Mouse (Mus musculus): Measurements from ENCODE around the gene Uqcrq. TPM values are rescaled to one million over a fixed set of nuclear protein-coding genes. Genes with fewer than 3 reads are reported as not detected.
"Not testable (repeated sequence)": the region's sequence is repeated elsewhere in the genome, so short reads cannot be mapped to it uniquely, and the experiment has no call there.

Gene Uqcrq
- total RNA-seq, 2 experiments from 2014 or later: 404 to 490 TPM

- no peak for DNase-seq (ENCODE audit: low spot score in 2 of 2)
- intact Hi-C loops (cut with DNase I): no loop called here
Measured at GRCm38 (mm10) chr11:53456474-53457371, 26.1 kb upstream of the Uqcrq start, which contains the start of the genes Gm10447 and Shroom1. Gm10447 (minus strand) TSS chr11:53457110. Shroom1 (plus strand) TSS chr11:53457205.

DNA sequence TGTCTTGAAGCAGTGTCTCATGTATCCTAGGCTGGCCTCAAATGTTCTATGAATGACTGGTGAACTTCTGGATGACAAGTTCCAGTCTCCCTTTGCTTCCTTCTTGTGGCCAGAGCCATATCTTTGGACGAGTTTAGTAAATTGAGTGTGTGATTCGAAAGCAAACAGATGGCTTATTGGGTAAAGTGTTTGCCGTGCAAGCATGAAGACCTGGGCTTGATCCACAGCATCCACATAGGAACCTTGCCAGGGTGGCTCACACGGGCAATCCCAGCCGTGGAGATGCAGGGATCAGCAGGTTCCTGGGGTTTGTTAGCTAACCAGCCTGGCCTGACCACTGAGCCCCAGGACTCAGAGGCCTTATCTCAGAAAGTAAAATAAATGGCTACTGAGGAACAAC is 22.4 kb upstream of the Uqcrq start:
- DNase-seq (ENCODE audit: low spot score in 2 of 2): no peak
- intact Hi-C loops (cut with DNase I): no loop called here

GRCm38 (mm10) chr11:53452396-53452795 is 21.8 kb upstream of the Uqcrq start:
- DNase-seq (ENCODE audit: low spot score in 2 of 2): no peak
- intact Hi-C loops (cut with DNase I): no loop called here

GRCm38 (mm10) chr11:53451361-53451760 is 20.7 kb upstream of the Uqcrq start:
- DNase-seq (ENCODE audit: low spot score in 2 of 2): no peak
- intact Hi-C loops (cut with DNase I): no loop called here

DNA sequence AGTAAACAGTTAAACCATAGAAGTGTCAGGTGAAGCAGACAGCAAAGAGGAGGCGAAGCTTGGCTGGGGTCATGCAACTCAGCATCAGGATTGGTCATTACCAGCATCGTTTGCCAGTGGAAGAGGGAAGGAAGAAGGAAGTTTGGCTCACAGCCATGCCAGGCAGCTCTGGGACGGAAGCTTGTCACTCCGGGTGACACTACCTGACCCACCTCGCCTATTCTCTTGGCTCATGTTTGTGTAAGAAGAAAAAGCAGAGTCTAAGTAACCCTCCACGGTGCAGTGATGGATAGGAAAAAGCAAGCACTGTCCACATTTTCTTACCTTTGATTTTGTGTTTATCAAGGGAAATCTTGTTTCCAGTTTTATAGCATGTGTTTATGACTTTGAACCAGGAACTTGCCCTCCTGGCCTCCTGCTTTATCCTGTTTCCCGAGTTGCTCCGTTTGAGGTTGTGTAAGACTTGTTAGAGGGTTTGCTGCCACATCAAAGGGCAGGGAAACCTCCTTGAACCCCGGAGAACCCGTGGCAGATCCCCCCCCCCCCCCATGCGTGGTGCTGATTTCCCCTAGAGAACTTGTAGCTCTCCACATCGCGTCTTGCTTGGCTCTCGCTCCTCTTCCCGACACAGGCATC is 19.6 kb upstream of the Uqcrq start:
- DNase-seq (ENCODE audit: low spot score in 2 of 2): no peak
- intact Hi-C loops (cut with DNase I): no loop called here

DNA sequence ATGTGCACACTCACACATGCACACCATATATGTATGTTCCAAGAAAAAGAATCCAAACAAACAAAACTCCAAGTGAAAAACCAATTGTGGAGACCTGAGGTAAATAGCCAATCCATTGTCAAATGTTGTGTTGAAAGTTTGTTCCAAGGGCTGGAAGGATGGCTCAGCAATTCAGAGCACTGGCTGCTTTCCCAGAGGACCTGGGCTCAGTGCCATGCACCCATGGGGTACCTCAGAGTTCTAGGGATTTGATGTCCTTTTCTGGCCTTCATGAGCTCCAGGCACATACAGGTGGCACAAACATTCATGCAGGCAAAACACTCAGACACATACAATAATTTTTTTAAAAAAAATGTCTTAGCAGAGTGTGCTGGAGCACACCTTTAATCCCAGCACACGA is 17.9 kb upstream of the Uqcrq start:
- no peak for DNase-seq (ENCODE audit: low spot score in 2 of 2)
- intact Hi-C loops (cut with DNase I): no loop called here

DNA sequence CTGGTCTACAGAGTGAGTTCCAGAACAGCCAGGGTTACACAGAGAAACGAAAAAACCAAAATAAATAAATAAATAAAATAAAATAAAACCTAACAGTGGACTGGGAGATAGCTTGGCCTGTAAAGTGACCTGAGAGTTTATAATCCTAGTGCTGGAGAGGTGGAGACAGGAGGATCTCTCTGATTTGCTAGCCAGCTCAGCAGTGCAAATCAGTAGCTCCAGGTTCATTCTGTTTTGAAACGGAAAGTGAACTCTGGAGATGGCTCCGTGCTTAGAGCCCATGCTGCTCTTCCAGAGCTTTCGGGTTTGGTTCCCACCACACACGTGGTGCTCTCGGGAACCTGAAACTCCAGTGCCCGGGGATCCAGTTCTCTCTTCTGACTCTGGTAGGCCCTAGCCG is 17.4 kb upstream of the Uqcrq start:
- intact Hi-C loops (cut with DNase I): no loop called here

GRCm38 (mm10) chr11:53446183-53446582 is 15.6 kb upstream of the Uqcrq start:
- intact Hi-C loops (cut with DNase I): no loop called here
- DNase-seq (ENCODE audit: low spot score in 2 of 2): no peak

More for the DNA sequence above, 17.4 kb upstream of the Uqcrq start:
- DNase-seq (ENCODE audit: low spot score in 2 of 2): no peak

DNA sequence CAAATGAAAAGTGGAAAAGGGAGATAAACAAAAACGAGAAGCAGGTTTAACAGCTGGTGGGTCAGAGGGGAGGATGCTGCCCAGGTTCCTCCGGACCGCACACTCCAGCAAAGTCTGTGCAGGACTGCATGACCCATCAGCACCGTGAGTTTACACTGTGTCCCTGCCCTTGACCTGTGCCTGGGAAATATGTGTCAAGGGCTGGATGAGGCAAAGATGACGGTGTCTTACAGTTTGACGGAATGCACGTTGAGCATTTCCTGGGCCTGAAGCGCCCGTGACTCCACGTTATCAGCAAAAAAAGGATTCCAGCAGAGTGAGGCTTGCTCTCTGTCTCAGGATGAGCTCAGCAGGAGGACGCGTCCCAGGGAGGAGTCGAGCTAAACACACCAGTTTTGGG is 14.9 kb upstream of the Uqcrq start:
- intact Hi-C loops (cut with DNase I): no loop called here
- no peak for DNase-seq (ENCODE audit: low spot score in 2 of 2)

GRCm38 (mm10) chr11:53443861-53444260 is 13.2 kb upstream of the Uqcrq start:
- no peak for DNase-seq (ENCODE audit: low spot score in 2 of 2)

GRCm38 (mm10) chr11:53441921-53442320 is 11.3 kb upstream of the Uqcrq start:
- intact Hi-C loops (cut with DNase I): no loop called here

More at GRCm38 (mm10) chr11:53443861-53444260, 13.2 kb upstream of the Uqcrq start:
- intact Hi-C loops (cut with DNase I): no loop called here

DNA sequence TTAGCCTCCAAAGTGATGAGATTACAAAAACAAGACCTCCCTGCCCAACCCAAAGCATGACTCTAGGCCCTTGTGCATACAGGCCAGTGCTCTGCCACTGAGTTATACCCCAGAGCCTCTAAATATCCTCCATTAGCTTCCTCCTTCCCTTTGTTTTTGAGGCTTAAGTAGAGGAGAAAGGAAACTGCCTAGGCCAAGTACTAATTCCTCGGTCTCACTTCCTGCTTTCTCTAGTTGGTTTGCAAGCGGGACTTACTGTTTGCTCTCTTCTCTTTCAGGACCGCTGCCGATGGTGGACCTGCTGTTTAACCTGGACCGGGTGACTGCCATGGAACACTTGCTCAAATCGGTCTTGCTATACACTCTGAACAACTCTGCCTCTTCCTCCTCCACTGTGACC is 5.7 kb upstream of the Uqcrq start:
- intact Hi-C loops (cut with DNase I): no loop called here
- no peak for DNase-seq (ENCODE audit: low spot score in 2 of 2)

More at GRCm38 (mm10) chr11:53441921-53442320, 11.3 kb upstream of the Uqcrq start:
- no peak for DNase-seq (ENCODE audit: low spot score in 2 of 2)

DNA sequence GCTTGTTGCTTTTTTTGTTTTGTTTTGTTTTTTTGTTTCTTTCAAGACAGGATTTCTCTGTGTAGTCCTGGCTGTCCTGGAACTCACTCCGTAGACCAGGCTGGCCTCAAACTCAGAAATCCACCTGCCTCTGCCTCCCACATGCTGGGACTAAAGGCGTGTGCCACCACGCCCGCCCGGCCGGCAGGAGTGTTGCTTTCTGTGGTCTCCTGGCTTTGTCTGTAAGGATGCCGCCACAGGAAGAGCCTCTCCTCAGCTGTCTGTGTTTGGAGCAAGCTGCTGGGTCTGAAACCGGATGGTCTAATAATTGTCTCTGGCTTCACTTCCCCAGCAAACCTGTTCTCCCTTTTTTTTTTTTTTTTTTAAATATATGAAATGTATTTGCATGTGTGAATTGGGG is 4.9 kb upstream of the Uqcrq start:
- DNase-seq (ENCODE audit: low spot score in 2 of 2): no peak

GRCm38 (mm10) chr11:53433057-53433456 is 2.4 kb upstream of the Uqcrq start:
- intact Hi-C loops (cut with DNase I): no loop called here

More for the DNA sequence above, 4.9 kb upstream of the Uqcrq start:
- intact Hi-C loops (cut with DNase I): no loop called here

DNA sequence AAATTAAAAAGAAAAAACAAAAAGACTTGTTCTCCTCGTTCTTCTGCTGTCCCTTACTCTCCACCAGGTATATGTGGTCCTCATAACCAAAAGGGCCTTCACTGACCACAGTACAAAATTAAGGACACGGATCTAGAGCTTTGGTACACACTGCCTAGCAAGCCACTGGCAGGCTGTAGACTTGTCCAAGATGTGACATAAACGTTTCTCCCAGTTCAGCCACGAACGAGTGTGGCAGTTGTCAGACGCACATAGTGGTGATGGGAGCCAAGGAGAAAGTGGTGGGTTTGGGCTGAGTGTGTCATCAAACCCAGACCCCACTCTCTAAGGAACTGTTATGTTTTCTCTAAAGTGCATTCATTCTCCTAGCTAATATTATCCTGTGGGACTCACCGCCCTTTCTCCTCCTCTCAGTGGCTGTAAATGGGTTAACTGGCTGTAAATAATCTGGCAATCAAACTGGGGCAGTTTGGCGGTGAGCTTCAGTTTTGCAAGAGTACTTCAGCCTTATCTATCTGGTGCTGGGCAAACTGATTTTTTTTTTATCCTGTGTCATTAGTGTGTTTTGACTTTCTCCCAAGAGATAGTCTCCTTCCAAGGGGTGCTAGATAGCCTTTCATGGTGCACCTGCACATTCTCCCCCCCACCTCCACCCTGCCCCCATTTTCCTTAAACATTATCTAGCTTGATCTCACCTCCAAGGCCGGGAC is 871 bp upstream of the Uqcrq start:
- no peak for DNase-seq (ENCODE audit: low spot score in 2 of 2)
- intact Hi-C loops (cut with DNase I): no loop called here

More at GRCm38 (mm10) chr11:53433057-53433456, 2.4 kb upstream of the Uqcrq start:
- no peak for DNase-seq (ENCODE audit: low spot score in 2 of 2)

DNA sequence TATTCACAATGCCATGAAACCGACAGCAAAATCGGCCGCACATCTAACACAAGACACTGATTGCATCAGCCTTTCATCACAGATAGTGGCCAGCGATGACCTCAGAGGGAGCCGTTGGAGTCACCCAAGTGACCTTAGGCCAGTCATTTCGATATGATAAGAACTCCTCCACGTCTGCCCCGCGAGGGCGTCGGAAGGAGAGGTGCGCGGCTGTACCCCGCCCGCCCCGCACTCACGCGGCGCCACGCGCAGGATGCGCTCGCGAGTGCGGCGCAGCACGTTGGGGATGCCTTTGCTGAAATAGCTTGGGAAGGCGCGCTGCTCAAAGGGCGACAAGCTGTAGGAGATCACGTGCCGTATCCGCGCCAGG is 346 bp downstream of the Uqcrq start:
- intact Hi-C loops (cut with DNase I): no loop called here
- DNase-seq (ENCODE audit: low spot score in 2 of 2): no peak

- no peak for DNase-seq (ENCODE audit: low spot score in 2 of 2)
Measured at GRCm38 (mm10) chr11:53429182-53429581, 1.4 kb downstream of the Uqcrq start.

GRCm38 (mm10) chr11:53428716-53429057 is 1.9 kb downstream of the Uqcrq start:
- DNase-seq (ENCODE audit: low spot score in 2 of 2): no peak
- intact Hi-C loops (cut with DNase I): no loop called here

More at GRCm38 (mm10) chr11:53429182-53429581, 1.4 kb downstream of the Uqcrq start:
- intact Hi-C loops (cut with DNase I): no loop called here

DNA sequence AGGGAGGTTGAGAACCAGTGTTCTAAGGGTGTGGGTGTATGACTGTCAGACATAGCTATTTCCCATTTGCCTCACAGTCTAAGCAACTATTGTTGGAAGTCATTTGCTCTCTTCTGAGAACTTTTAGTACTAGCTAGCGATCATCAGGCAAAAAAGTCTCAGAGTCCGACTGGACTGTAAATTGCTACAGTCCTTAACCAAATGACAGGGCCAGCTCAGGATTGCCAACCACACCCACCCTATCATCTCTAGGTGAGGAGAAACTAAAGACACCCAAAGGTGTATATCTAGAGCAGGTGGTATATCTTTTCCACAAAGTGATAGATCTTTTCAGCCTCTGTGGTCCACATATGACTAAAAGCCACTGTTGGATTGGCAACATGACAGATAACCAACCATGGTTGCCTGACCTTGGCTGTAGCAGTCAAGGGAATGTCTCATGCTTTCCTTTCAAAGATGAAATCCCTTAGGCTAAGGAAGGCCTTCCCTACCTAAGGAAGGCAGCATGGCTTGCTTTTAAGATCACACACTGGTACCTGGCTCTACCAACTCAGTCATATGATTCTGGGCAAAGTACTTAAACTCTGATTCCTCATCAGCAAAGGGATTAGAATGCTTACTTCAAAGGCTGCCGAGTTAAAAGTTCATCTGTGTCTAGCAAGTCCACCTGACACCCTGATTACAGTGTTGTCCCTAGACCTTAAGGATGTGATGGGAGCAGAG is 2.5 kb downstream of the Uqcrq start:
- DNase-seq (ENCODE audit: low spot score in 2 of 2): no peak
- intact Hi-C loops (cut with DNase I): no loop called here

- intact Hi-C loops (cut with DNase I); DNase-seq (ENCODE audit: low spot score in 2 of 2): not testable (repeated sequence)
Measured at GRCm38 (mm10) chr11:53426914-53427313, 3.7 kb downstream of the Uqcrq start.

Measured in left cerebral cortex, postnatal 36 days (tissue).